Mouse (Mus musculus) hindbrain, embryonic 15.5 days (tissue): ENCODE data around the gene Crlf3. TPM values are rescaled to one million over a fixed set of nuclear protein-coding genes. Genes with fewer than 3 reads are reported as not detected.

Experiments used
- polyA plus RNA-seq: library from polyadenylated mRNA; unstranded; fragments of >200 nt; fragmentation: Nextera tagmentation; extraction: Ambion mirVana; gene quantifications from 2 replicates; pipeline ENCODE4 v1.2.1, GENCODE M21; 2015

Crlf3 gene
- polyA plus RNA-seq, 1 experiment from 2014 or later, result 13.3 TPM

Other genes starting within 250 kb of the Crlf3 start
- 37.0 and 37.1 TPM in 2 replicates for gene Utp6, start 118.6 kb downstream of the Crlf3 start, polyA plus RNA-seq
- gene Suz12, start 87.9 kb downstream of the Crlf3 start, polyA plus RNA-seq, result 10.5 and 14.4 TPM in 2 replicates
- 4.6 and 4.9 TPM in 2 replicates for gene Atad5, start 8.4 kb upstream of the Crlf3 start, polyA plus RNA-seq
- gene Tefm, start 61.2 kb upstream of the Crlf3 start, polyA plus RNA-seq, result 19.4 and 24.4 TPM in 2 replicates
- gene Adap2, start 73.1 kb upstream of the Crlf3 start, polyA plus RNA-seq, result 4.1 TPM in 2 replicates
- 3.3 and 3.9 TPM in 2 replicates for gene Rnf135, start 102.9 kb upstream of the Crlf3 start, polyA plus RNA-seq
- gene Rhot1, start 128.0 kb upstream of the Crlf3 start, polyA plus RNA-seq, result 67.4 and 72.7 TPM in 2 replicates
- 6.9 and 8.1 TPM in 2 replicates for gene Rhbdl3, start 219.9 kb upstream of the Crlf3 start, polyA plus RNA-seq